In the genomic region with DNA sequence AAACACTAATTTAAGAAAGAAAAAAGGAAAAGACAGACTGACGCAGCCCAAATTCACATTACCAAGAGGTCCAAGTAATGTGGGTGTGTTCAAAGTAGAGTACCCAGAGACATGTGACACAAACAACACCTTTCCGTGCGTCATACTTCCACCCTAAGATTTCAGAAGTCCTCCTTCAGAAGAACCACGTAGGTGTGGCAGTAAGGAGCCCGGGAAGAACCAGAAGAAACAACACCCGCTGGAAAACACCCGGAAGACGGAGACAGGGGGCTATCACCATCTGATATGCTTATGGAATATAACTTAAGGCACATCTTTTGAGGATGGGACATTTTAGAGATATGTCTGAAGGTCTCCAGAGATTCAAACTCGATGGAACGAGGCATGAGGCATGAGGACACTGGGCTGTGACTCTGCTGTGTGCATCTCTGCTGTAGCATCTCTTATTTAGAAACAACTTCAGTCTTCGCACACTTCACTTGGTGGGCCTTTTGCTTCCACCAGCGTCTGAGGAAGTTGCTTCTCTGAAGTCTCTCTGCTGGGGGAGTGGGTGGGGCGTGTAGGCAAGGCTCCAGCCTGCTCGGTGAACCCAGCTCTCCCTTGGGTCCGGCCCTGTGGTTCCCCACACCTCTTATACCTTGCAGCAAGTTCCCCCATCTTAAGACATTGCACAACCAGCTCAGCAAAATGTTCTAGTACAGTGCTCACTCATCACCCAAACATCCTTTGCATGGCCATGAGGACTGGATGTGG, we compare ENCODE assay signal across 10 mouse cellular contexts. TPM values are rescaled to one million over a fixed set of nuclear protein-coding genes. Genes with fewer than 3 reads are reported as not detected.
DNase-seq lines count a peak whose midpoint lies in the region; ATAC-seq and TF ChIP-seq lines count a peak whose summit lies in the region.
"Had no signal": no experiment of that assay in that cellular context is flagged by ENCODE, and none has a peak within 500 bp of the region (broad histone marks: within the 10 kb centered on the region; RNA-seq: fewer than 3 reads in every experiment).

No protein-coding gene starts in this region.

- no peak for TF ChIP-seq CTCF in MEL (IDR thresholded peaks at IDR 0.05 in 2 of 3, conservative IDR thresholded peaks at IDR 0.05 in 1 of 3; ENCODE audit: control insufficient read depth in 1 of 3, insufficient read depth in 1 of 3, low read depth in 2 of 3, low read length in 3 of 3, poor library complexity in 1 of 3, severe bottlenecking in 1 of 3)
- TF ChIP-seq CTCF in thymus, adult 2 months (IDR thresholded peaks at IDR 0.05; ENCODE audit: borderline replicate concordance, control insufficient read depth, extremely low read depth, insufficient read depth, low read length, poor library complexity), result no peak

- no peak for TF ChIP-seq RAD21 in MEL (IDR thresholded peaks at IDR 0.05; ENCODE audit: low read depth, low read length)

- peaks cover 6% of the 10 kb centered on the region; the same call in 1 of the 2 replicates for H3K9me3 ChIP-seq in intestine, embryonic 14.5 days (ENCODE audit: control insufficient read depth, low read length)
- no peaks in the 10 kb centered on the region for H3K9me3 ChIP-seq in intestine, embryonic 16.5 days (ENCODE audit: control insufficient read depth, low read length)
- H3K9me3 ChIP-seq in MEL (replicated peaks; ENCODE audit: insufficient read depth, low read length), result no peaks in the 10 kb centered on the region
- H3K9me3 ChIP-seq in hindbrain, embryonic 12.5 days (replicated peaks), result no peaks in the 10 kb centered on the region

- WGBS in intestine, embryonic 14.5 days, result 93% methylated on average over 15 of the region's 15 CpGs
- WGBS in intestine, embryonic 16.5 days, result 93% methylated on average over 15 of the region's 15 CpGs
- WGBS in thymus, adult 2 months, result 70% methylated on average over 15 of the region's 15 CpGs
- WGBS in hindbrain, embryonic 12.5 days, result 95% methylated on average over 15 of the region's 15 CpGs

- no peak overlapping the region for H3K27ac ChIP-seq in intestine, embryonic 14.5 days (ENCODE audit: low read depth)
- H3K27ac ChIP-seq in intestine, embryonic 16.5 days (ENCODE audit: low read length), result no peak overlapping the region
- H3K27ac ChIP-seq in MEL (ENCODE audit: control insufficient read depth, low read depth, low read length), result no peak overlapping the region
- peak overlapping the region; percentile 2; the same call in 1 of the 2 replicates for H3K27ac ChIP-seq in thymus, adult 2 months (ENCODE audit: control insufficient read depth, insufficient read depth, low read length)
- no peak overlapping the region for H3K27ac ChIP-seq in hindbrain, embryonic 12.5 days
- H3K27ac ChIP-seq: hindbrain, embryonic 14.5 days had no signal

- H3K27me3 ChIP-seq in intestine, embryonic 14.5 days (replicated peaks; ENCODE audit: control insufficient read depth, insufficient read depth, low read length), result no peaks in the 10 kb centered on the region
- no peaks in the 10 kb centered on the region for H3K27me3 ChIP-seq in intestine, embryonic 16.5 days (replicated peaks; ENCODE audit: control insufficient read depth, insufficient read depth, low read length)
- H3K27me3 ChIP-seq in MEL (ENCODE audit: control insufficient read depth in 1 of 2, insufficient read depth in 2 of 2, low read length in 2 of 2), result no peaks in the 10 kb centered on the region
- no peaks in the 10 kb centered on the region for H3K27me3 ChIP-seq in thymus, adult 2 months (ENCODE audit: control insufficient read depth, insufficient read depth, low read length)
- no peaks in the 10 kb centered on the region for H3K27me3 ChIP-seq in hindbrain, embryonic 12.5 days

- no peaks in the 10 kb centered on the region for H3K36me3 ChIP-seq in intestine, embryonic 14.5 days (ENCODE audit: control insufficient read depth, insufficient read depth, low read length)
- H3K36me3 ChIP-seq in intestine, embryonic 16.5 days (ENCODE audit: control insufficient read depth, insufficient read depth, low read length), result no peaks in the 10 kb centered on the region
- H3K36me3 ChIP-seq in MEL (ENCODE audit: control insufficient read depth in 1 of 2, insufficient read depth in 2 of 2, low read length in 2 of 2), result peaks cover 4 to 17% of the 10 kb centered on the region in 2 experiments; a peak in 3 of 4 replicates
- H3K36me3 ChIP-seq in thymus, adult 2 months (ENCODE audit: control insufficient read depth, insufficient read depth, low read length), result no peaks in the 10 kb centered on the region
- H3K36me3 ChIP-seq in hindbrain, embryonic 12.5 days, result no peaks in the 10 kb centered on the region

- H3K9ac ChIP-seq in intestine, embryonic 14.5 days (ENCODE audit: low read length), result no peak overlapping the region
- H3K9ac ChIP-seq in intestine, embryonic 16.5 days (ENCODE audit: low read depth, low read length), result no peak overlapping the region
- H3K9ac ChIP-seq in MEL (ENCODE audit: control insufficient read depth, low read depth, low read length, poor library complexity, severe bottlenecking), result no peak overlapping the region
- H3K9ac ChIP-seq in hindbrain, embryonic 12.5 days, result no peak overlapping the region
- H3K9ac ChIP-seq: hindbrain, embryonic 14.5 days had no signal

- peak; percentile 25 for DNase-seq in intestine, embryonic 14.5 days (ENCODE audit: low spot score)
- peak; percentile 22 for DNase-seq in MEL (ENCODE audit: low read depth, low spot score)
- peak; percentile 83 for DNase-seq in lung, postnatal 25 days (ENCODE audit: low spot score)
- DNase-seq in thymus, adult 2 months, result peak; percentile 73
- no peak for DNase-seq in adipocyte (ENCODE audit: low spot score)
- no peak for DNase-seq in frontal cortex, postnatal 14 days (ENCODE audit: low spot score in 2 of 2)
- DNase-seq: cerebellum, adult 11-12 months had no signal

- H3K4me1 ChIP-seq in intestine, embryonic 14.5 days (replicated peaks; ENCODE audit: control insufficient read depth, insufficient read depth, low read length), result no peaks in the 10 kb centered on the region
- no peaks in the 10 kb centered on the region for H3K4me1 ChIP-seq in intestine, embryonic 16.5 days (ENCODE audit: control insufficient read depth, insufficient read depth, low read length)
- peaks cover 12 to 15% of the 10 kb centered on the region in 2 experiments for H3K4me1 ChIP-seq in MEL (ENCODE audit: control insufficient read depth in 1 of 2, insufficient read depth in 2 of 2, low read length in 2 of 2)
- peaks cover 32% of the 10 kb centered on the region for H3K4me1 ChIP-seq in thymus, adult 2 months (replicated peaks; ENCODE audit: control insufficient read depth, insufficient read depth, low read length)
- H3K4me1 ChIP-seq in hindbrain, embryonic 12.5 days, result 0 out of 2 replicates have a peak, but pooled peaks cover 2% of the 10 kb centered on the region

- H3K4me3 ChIP-seq in intestine, embryonic 14.5 days (ENCODE audit: low read depth, low read length), result no peak overlapping the region
- H3K4me3 ChIP-seq in intestine, embryonic 16.5 days (ENCODE audit: low read length), result no peak overlapping the region
- H3K4me3 ChIP-seq in MEL (ENCODE audit: control insufficient read depth in 1 of 2, insufficient read depth in 1 of 2, low read depth in 2 of 2, low read length in 2 of 2), result no peak overlapping the region
- no peak overlapping the region for H3K4me3 ChIP-seq in thymus, adult 2 months (ENCODE audit: control insufficient read depth, insufficient read depth, low read length)
- H3K4me3 ChIP-seq in hindbrain, embryonic 12.5 days, result no peak overlapping the region

- no peak for ATAC-seq in intestine, embryonic 14.5 days (replicated peaks; ENCODE audit: low FRiP score, low TSS enrichment, low read depth)
- no peak for ATAC-seq in intestine, embryonic 16.5 days
- ATAC-seq in hindbrain, embryonic 12.5 days (ENCODE audit: low FRiP score), result no peak

- peaks cover 29% of the 10 kb centered on the region for H3K79me2 ChIP-seq in MEL (ENCODE audit: control insufficient read depth, insufficient read depth, low read length, poor library complexity)

- TF ChIP-seq EP300 in MEL (IDR thresholded peaks at IDR 0.05; ENCODE audit: low read depth in 1 of 2, low read length in 2 of 2), result no peak

- TF ChIP-seq POLR2A in MEL (IDR thresholded peaks at IDR 0.05; ENCODE audit: control insufficient read depth in 1 of 2, insufficient read depth in 1 of 2, low read depth in 1 of 2, low read length in 2 of 2, poor library complexity in 1 of 2), result no peak
- no peak for TF ChIP-seq POLR2A in thymus, adult 2 months (IDR thresholded peaks at IDR 0.05; ENCODE audit: control insufficient read depth, extremely low read depth, insufficient read depth, low read length, poor library complexity)

- no peak overlapping the region for H3K4me2 ChIP-seq in intestine, embryonic 14.5 days (ENCODE audit: low read length)
- no peak overlapping the region for H3K4me2 ChIP-seq in intestine, embryonic 16.5 days (ENCODE audit: low read depth, low read length)
- no peak overlapping the region for H3K4me2 ChIP-seq in hindbrain, embryonic 12.5 days (replicated peaks)
- H3K4me2 ChIP-seq: hindbrain, embryonic 14.5 days had no signal

TF ChIP-seq in MEL, 35 proteins besides CTCF, POLR2A, EP300 and RAD21 (continues in another document):
- TF ChIP-seq NRF1 (IDR thresholded peaks at IDR 0.05; ENCODE audit: insufficient read depth, low read depth, low read length, poor library complexity, severe bottlenecking) (no peak), ETS1 (IDR thresholded peaks at IDR 0.05; ENCODE audit: low read depth, low read length) (no peak), ZNF384 (IDR thresholded peaks at IDR 0.05; ENCODE audit: low read depth, low read length) (no peak), USF1 (IDR thresholded peaks at IDR 0.05; ENCODE audit: low read depth, low read length) (no peak), ZKSCAN1 (IDR thresholded peaks at IDR 0.05; ENCODE audit: low read depth, low read length) (no peak), CHD1 (IDR thresholded peaks at IDR 0.05; ENCODE audit: low read depth, low read length) (no peak)

RNA-seq across cellular contexts. Expression of gene Pip4k2a, which starts 13.7 kb away (rescaled TPM):
- 10.1 and 10.3 TPM in 2 replicates for polyA plus RNA-seq in intestine, embryonic 14.5 days (2014; fragmentation: Nextera tagmentation; extraction: Ambion mirVana)
- polyA plus RNA-seq in intestine, embryonic 16.5 days (2015; fragmentation: Nextera tagmentation; extraction: Ambion mirVana), result 7.6 and 8.4 TPM in 2 replicates
- total RNA-seq in MEL (2012; rRNA removed), result 7.9 and 11.7 TPM in 2 replicates
- polyA plus RNA-seq in MEL (2012; ENCODE audit: insufficient read depth in 1 of 2, insufficient read length in 2 of 2, low read depth in 1 of 2, low replicate concordance in 2 of 2, missing spikeins in 1 of 2), result 10 to 100 TPM in 1 of 2 experiments, not detected in 1; 48.5 TPM
- 55.0 and 61.2 TPM in 2 replicates for polyA plus RNA-seq in thymus, adult 2 months (2012; rRNA removed)
- 12.5 and 15.4 TPM in 2 replicates for polyA plus RNA-seq in hindbrain, embryonic 12.5 days (2016; fragmentation: Nextera tagmentation; extraction: Ambion mirVana)

RNA-seq across cellular contexts. Expression of gene 4930426L09Rik, which starts 13.9 kb away (rescaled TPM):
- 0.37 and 0.40 TPM in 2 replicates for polyA plus RNA-seq in intestine, embryonic 14.5 days (2014; fragmentation: Nextera tagmentation; extraction: Ambion mirVana)
- polyA plus RNA-seq in intestine, embryonic 16.5 days (2015; fragmentation: Nextera tagmentation; extraction: Ambion mirVana), result 0.15 and 0.27 TPM in 2 replicates
- total RNA-seq in MEL (2012; rRNA removed), result 0.12 and 0.13 TPM in 2 replicates
- under 1 TPM in 1 of 2 experiments, not detected in 1; 0.19 TPM for polyA plus RNA-seq in MEL (2012; ENCODE audit: insufficient read depth in 1 of 2, insufficient read length in 2 of 2, low read depth in 1 of 2, low replicate concordance in 2 of 2, missing spikeins in 1 of 2)
- polyA plus RNA-seq in thymus, adult 2 months (2012; rRNA removed), result 2.0 and 2.8 TPM in 2 replicates
- polyA plus RNA-seq in hindbrain, embryonic 12.5 days (2016; fragmentation: Nextera tagmentation; extraction: Ambion mirVana), result 0.37 and 0.73 TPM in 2 replicates

Comparison
In these comparisons a context has a peak if more than half of its experiments do, and no peak if none do; other contexts are left out.
1. DNase-seq: peak in intestine, embryonic 14.5 days (single experiment), MEL (single experiment), lung, postnatal 25 days (single experiment) and thymus, adult 2 months (single experiment); none in adipocyte (single experiment) and frontal cortex, postnatal 14 days (0 of 2).